Mouse (Mus musculus): ENCODE results near the gene Celsr1. TPM values are rescaled to one million over a fixed set of nuclear protein-coding genes. Genes with fewer than 3 reads are reported as not detected.

Celsr1 gene
- total RNA-seq, 2 experiments from 2014 or later: 6.4 to 7.2 TPM

DNA sequence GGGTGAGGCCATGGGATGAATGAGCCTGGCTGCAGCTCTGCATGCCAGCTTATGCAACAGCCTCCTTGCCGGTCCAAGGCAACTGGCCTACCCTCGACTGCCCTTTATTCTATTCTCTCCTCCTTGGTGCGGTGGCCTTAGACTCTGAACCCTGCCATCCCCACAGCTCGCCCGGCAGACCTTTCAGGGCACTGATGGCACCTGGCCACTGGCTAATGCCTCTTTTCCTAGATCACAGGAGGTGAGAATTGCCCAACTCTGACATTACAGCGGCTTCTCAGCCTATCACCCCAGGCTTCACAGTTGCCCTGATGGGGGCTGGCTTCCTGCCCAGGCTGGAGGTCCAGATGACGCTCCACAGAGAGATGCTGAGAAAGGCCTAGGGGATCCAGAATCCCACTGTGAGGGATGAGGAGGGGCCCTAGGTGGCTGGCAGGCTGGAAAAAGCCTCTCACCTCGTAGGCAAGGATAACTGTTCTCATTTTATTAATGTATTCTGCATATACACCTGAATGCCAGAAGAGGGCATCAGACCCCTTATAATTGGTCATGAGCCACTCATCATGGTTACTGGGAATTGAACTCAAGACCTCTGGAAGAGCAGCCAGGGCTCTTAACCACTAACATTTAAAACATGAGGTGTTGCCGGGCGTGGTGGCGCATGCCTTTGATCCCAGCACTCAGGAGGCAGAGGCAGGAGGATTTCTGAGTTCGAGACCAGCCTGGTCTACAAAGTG, 181.8 kb downstream of the Celsr1 start:
- DNase-seq: no peak
- intact Hi-C loops (cut with DNase I): no loop called here

Other genes with a start within 250 kb of the Celsr1 start
- 10 to 100 TPM; 35.6 to 41.4 TPM for gene Cdpf1, start 222.1 kb downstream of the Celsr1 start, total RNA-seq (2021)
- 1 to 10 TPM; 2.7 to 3.8 TPM for gene Pkdrej, start 212.0 kb downstream of the Celsr1 start, total RNA-seq (2021)
- 10 to 100 TPM; 13.9 to 21.5 TPM for gene Ttc38, start 201.5 kb downstream of the Celsr1 start, total RNA-seq (2021)
- under 1 TPM; 0.17 to 0.46 TPM for gene Gtse1, start 174.0 kb downstream of the Celsr1 start, total RNA-seq (2021)
- 10 to 100 TPM; 17.3 to 21.0 TPM for gene Trmu, start 154.5 kb downstream of the Celsr1 start, total RNA-seq (2021)
- gene Gramd4, start 23.9 kb upstream of the Celsr1 start, total RNA-seq (2021): 10 to 100 TPM; 29.6 to 35.3 TPM
- gene Cerk, start 152.4 kb upstream of the Celsr1 start, total RNA-seq (2021): 10 to 100 TPM; 28.0 to 28.1 TPM
- 10 to 100 TPM; 21.7 to 28.6 TPM for gene Tbc1d22a, start 180.7 kb upstream of the Celsr1 start, total RNA-seq (2021)

All from heart, postnatal 36 days (tissue).